ENCODE assay signal across 26 mouse cellular contexts in genomic region chr1:51569625-51570024, GRCm38 (mm10).
DNase-seq lines count a peak whose midpoint lies in the region; ATAC-seq and TF ChIP-seq lines count a peak whose summit lies in the region.
"Had no signal": no experiment of that assay in that cellular context is flagged by ENCODE, and none has a peak within 500 bp of the region (broad histone marks: within the 10 kb centered on the region; RNA-seq: fewer than 3 reads in every experiment).

No protein-coding gene starts in this region.

- no peaks in the 10 kb centered on the region for H3K4me1 ChIP-seq in kidney, embryonic 16.5 days (ENCODE audit: insufficient read depth, low read length)
- H3K4me1 ChIP-seq: embryonic facial prominence, embryonic 13.5 days; embryonic facial prominence, embryonic 15.5 days; forebrain, embryonic 10.5 days; forebrain, embryonic 12.5 days had no signal

- H3K27me3 ChIP-seq in kidney, embryonic 16.5 days (ENCODE audit: insufficient read depth, low read length) = no peaks in the 10 kb centered on the region
- no peaks in the 10 kb centered on the region for H3K27me3 ChIP-seq in Patski
- H3K27me3 ChIP-seq in splenic B cell, adult 2 months (ENCODE audit: control insufficient read depth, insufficient read depth, low read length, poor library complexity, severe bottlenecking) = no peaks in the 10 kb centered on the region; the same call in 1 of the 2 replicates
- H3K27me3 ChIP-seq: embryonic facial prominence, embryonic 13.5 days; embryonic facial prominence, embryonic 15.5 days; forebrain, embryonic 12.5 days had no signal

- 94% methylated on average over 4 of the region's 4 CpGs for WGBS in kidney, embryonic 16.5 days

- CTCF ChIA-PET in Patski (lab: Charles Lee) = interaction anchor here (2.2 kb wide), 1 partner anchor 30 kb away, joined by 6 read pairs; no protein-coding TSS in a partner anchor

- no peak overlapping the region for H3K9ac ChIP-seq in kidney, embryonic 16.5 days (replicated peaks; ENCODE audit: low read length)
- H3K9ac ChIP-seq: embryonic facial prominence, embryonic 13.5 days; embryonic facial prominence, embryonic 15.5 days; forebrain, embryonic 12.5 days had no signal

- H3K4me2 ChIP-seq in kidney, embryonic 16.5 days (replicated peaks; ENCODE audit: low read depth, low read length) = no peak overlapping the region
- H3K4me2 ChIP-seq: embryonic facial prominence, embryonic 13.5 days; embryonic facial prominence, embryonic 15.5 days; forebrain, embryonic 12.5 days had no signal

- H3K27ac ChIP-seq in kidney, embryonic 16.5 days (ENCODE audit: low read length) = no peak overlapping the region
- H3K27ac ChIP-seq: embryonic facial prominence, embryonic 13.5 days; embryonic facial prominence, embryonic 15.5 days; forebrain, embryonic 10.5 days; forebrain, embryonic 12.5 days had no signal

- 0 out of 2 replicates have a peak, but pooled peaks have one; percentile 23 for ATAC-seq in kidney, embryonic 16.5 days (ENCODE audit: low FRiP score, low TSS enrichment)
- peak; percentile 54 for ATAC-seq in Patski
- ATAC-seq: activated CD4-positive, CD25-positive, alpha-beta regulatory T cell, adult 4 months; forebrain, embryonic 14.5 days; forebrain, embryonic 16.5 days had no signal

- no peak for DNase-seq in kidney, adult 9 months
- DNase-seq in B cell, adult 2 months = peak; percentile 28 to 37
- DNase-seq in Patski (ENCODE audit: low read depth, low spot score) = peak; percentile 46
- peak; percentile 46 for DNase-seq in splenic B cell, adult 2 months (ENCODE audit: low read depth, low spot score)
- no peak for DNase-seq in lung, postnatal 25 days (ENCODE audit: low spot score)
- no peak for DNase-seq in T-cell, adult 2 months (ENCODE audit: low spot score)
- no peak for DNase-seq in right cerebral cortex, postnatal 25 days
- DNase-seq: adrenal gland, adult 8-10 months; adrenal gland, postnatal 14 days; cerebellum, adult 11 months; cerebellum, adult 18-20 months; cerebellum, adult 8-10 months; cerebellum, adult 9-11 months; cerebellum, postnatal 14 days; cerebellum, postnatal 36 days; embryo, embryonic 11 days had no signal

- in situ Hi-C loops in Patski (cut with MboI; ENCODE audit: low pct_unique_long_range_greater_than_20kb) = no loop called here

- POLR2A ChIA-PET in Patski (lab: Charles Lee) = no interaction called here

- no peak overlapping the region for H3K4me3 ChIP-seq in kidney, embryonic 16.5 days (ENCODE audit: low read length)
- H3K4me3 ChIP-seq: embryonic facial prominence, embryonic 13.5 days; embryonic facial prominence, embryonic 15.5 days; erythroblast, embryonic 14.5 days; forebrain, embryonic 10.5 days; forebrain, embryonic 12.5 days had no signal

- 0 out of 2 replicates have a peak, but pooled peaks cover 5% of the 10 kb centered on the region for H3K9me3 ChIP-seq in kidney, embryonic 16.5 days (ENCODE audit: low read length)
- H3K9me3 ChIP-seq: embryonic facial prominence, embryonic 13.5 days; embryonic facial prominence, embryonic 15.5 days; forebrain, embryonic 12.5 days; G1E had no signal

- no peaks in the 10 kb centered on the region for H3K36me3 ChIP-seq in kidney, embryonic 16.5 days (ENCODE audit: insufficient read depth, low read length)
- no peaks in the 10 kb centered on the region for H3K36me3 ChIP-seq in splenic B cell, adult 2 months (ENCODE audit: control insufficient read depth, insufficient read depth, low read length, poor library complexity, severe bottlenecking)
- H3K36me3 ChIP-seq: embryonic facial prominence, embryonic 13.5 days; embryonic facial prominence, embryonic 15.5 days; forebrain, embryonic 10.5 days; forebrain, embryonic 12.5 days; G1E had no signal

- no peak for TF ChIP-seq CTCF in Patski (IDR thresholded peaks at IDR 0.05)

Comparison
In these comparisons a context has a peak if more than half of its experiments do, and no peak if none do; other contexts are left out.
1. DNase-seq: peak in B cell, adult 2 months (2 of 2), Patski (single experiment) and splenic B cell, adult 2 months (single experiment); none in kidney, adult 9 months (single experiment), lung, postnatal 25 days (single experiment), T-cell, adult 2 months (single experiment) and right cerebral cortex, postnatal 25 days (single experiment).